Mouse (Mus musculus): ENCODE measurements around the gene Map6.

DNA sequence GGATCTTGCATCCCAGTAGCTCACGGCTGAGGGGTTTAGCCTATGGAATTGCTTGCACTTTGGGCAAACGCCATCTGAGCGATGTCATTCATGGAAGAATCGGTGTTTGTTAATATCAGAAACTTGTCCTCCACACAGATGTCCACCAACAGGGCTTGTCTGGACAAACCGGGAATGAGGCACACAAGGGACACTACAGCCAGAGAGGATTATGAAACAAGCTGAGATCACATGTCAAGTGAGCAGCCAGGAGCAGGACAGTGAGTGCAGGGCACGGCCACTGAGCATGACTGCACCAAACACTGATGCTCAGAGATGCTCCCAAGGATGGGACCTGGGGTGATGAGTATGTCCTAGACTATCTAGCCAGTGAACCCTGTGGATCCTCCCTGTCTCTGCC is 41.8 kb upstream of the Map6 start:
- no peak for TF ChIP-seq POLR2A (IDR thresholded peaks at IDR 0.05; ENCODE audit: low read depth, low read length)
- TF ChIP-seq CTCF (IDR thresholded peaks at IDR 0.05; ENCODE audit: extremely low read depth, insufficient read depth, insufficient read length, insufficient replicate concordance), result no peak

Measured in spleen, adult 2 months (tissue).